Mouse (Mus musculus): ENCODE results near the gene Hoxd3.

The Hoxd3 gene

GRCm38 (mm10) chr2:74679596-74679971, 32.1 kb upstream of the Hoxd3 start:
- no peak for DNase-seq

- DNase-seq: no peak
Measured at GRCm38 (mm10) chr2:74679980-74680379, 31.7 kb upstream of the Hoxd3 start.

DNA sequence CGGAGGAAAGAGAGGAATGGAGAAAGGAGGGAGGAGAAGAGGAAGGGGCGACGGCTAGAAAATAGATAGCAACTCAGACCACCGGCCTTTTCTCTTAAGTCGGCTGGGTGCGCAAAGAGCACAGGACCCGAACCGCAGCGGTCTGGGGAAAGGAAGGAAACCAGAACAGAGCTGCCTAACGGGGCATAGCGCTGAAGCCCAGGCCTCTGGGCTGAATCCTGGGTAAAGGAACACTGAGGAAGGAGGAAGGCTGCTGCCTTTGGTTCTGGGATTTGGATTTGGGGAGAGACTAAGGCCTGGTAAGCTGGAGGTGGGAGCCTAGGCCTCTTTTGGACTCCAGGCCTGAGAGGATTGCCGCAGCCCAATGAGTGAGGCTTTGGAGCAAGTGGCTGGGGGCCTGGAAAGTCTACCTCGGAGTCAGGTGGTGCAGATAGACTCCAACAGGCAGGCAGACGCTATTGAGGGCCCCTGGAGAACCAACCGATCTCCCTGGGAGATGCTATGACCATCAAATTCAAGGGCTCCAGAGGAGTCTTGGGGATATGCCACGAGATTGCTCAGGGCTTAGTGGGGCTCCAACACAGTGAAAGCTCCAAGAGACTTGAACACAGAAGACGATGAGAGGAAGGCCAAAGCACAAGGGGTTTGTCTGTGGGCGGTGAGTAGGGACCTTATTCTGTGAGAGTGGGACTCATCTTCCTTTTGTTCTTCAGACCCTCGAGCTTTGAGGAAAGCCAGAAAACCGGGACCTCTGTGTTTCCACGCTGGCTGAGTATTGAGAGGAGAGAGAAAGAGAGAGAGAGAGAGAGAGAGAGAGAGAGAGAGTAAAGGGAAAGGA, 30.9 kb upstream of the Hoxd3 start:
- DNase-seq: no peak

- peak in 1 of 2 experiments; percentile 36 for DNase-seq
Measured at GRCm38 (mm10) chr2:74681594-74682531, 29.9 kb upstream of the Hoxd3 start.

DNA sequence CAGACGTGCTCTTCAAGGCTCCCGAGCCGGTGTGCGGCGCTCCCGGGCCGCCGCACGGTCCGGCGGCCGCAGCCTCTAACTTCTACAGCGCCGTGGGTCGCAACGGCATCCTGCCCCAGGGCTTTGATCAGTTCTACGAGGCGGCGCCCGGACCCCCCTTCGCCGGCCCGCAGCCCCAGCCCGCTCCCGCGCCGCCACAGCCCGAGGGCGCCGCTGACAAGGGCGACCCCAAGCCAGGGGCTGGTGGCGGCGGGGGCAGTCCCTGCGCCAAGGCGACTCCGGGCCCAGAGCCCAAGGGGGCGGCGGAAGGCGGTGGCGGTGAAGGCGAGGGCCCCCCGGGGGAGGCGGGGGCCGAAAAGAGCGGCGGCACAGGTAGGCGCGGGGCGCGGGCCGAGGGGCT, 28.9 kb upstream of the Hoxd3 start:
- no peak for DNase-seq

GRCm38 (mm10) chr2:74683471-74683951, 28.2 kb upstream of the Hoxd3 start:
- peak in 1 of 2 experiments; percentile 62 for DNase-seq

DNA sequence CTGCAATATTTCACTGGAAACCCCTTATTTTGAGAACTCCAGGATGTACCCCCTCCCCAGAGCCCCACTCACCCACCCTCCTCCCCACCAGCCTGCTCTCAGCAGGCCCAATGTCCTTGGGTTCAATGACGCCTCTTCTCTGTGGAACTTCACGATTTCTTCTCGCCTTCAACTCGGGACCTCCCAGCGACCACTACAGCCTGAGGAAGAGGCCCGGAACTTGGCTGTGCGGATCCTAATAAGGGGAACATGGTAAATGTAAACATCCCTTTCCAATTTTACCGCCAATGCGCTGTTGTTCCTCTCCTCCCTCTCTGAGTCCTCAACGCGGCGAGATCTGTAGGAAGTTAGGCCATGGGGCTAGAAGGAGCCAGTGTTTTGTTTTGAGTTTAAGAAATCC, 27.6 kb upstream of the Hoxd3 start:
- no peak for DNase-seq

DNA sequence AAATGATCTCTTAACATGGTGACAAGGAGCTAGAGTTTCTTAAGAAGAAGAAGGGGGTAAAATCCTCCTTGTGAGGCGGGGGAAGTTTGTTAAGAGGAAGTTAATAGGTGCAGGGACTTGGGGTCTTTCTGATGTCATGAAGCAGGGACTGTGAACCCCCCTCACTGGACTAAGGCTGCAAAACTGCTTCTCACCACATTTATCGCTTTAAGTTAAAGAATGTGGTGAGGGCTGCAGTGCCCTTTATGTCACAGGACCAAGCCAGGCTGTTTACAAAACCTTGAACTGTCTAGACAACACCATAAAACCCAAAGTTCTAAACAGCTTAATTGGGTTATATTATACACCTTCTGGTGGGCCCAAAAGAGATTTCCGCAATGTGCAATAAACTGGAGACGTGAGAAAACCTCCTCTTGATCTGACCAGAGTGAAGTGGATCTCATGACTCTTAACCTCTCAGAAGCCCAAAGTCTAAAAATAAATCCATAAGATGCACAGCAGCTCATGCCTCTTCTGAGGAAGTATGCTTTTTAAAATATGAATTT, 26.6 kb upstream of the Hoxd3 start:
- DNase-seq: no peak

GRCm38 (mm10) chr2:74686301-74686987, 25.3 kb upstream of the Hoxd3 start:
- DNase-seq: peak; percentile 86 to 93

DNA sequence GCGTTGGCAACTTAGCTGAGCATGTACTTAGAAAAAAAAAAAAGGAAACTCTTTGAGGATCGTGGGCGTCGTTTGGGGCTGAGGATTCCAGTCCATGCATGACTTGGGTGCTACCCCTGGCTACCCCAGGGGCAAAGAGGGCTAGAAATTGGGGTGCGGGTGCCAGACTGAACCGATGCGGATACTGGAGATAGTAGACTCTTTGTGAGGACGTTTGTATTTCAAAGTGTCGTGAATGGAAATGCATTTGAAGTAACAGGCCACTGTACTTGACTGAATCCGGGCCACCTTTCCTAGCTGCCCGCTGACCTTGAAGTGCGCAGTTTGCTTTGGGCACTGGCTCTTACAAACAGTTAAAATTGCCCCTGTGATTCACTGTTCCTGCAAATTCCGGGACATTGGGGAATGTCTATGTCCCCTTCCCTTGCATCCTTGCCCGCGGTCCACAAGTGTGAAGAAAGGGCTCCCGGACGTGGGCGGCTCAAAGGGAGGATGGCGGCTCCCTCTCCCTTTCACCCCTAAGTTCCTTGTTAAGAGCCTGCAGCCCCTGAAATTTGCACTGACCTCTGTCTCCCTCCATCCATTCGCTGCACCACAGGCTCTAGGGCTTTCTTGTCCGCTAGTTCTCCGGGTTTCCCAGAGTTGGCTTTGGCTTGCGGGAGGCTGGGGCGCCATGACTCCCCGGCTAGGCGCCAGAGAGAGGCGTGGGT, 24.6 kb upstream of the Hoxd3 start:
- DNase-seq: peak in 1 of 2 experiments; percentile 47

- DNase-seq: peak in 1 of 2 experiments; percentile 48
Measured at GRCm38 (mm10) chr2:74687698-74688555, 23.8 kb upstream of the Hoxd3 start.

DNA sequence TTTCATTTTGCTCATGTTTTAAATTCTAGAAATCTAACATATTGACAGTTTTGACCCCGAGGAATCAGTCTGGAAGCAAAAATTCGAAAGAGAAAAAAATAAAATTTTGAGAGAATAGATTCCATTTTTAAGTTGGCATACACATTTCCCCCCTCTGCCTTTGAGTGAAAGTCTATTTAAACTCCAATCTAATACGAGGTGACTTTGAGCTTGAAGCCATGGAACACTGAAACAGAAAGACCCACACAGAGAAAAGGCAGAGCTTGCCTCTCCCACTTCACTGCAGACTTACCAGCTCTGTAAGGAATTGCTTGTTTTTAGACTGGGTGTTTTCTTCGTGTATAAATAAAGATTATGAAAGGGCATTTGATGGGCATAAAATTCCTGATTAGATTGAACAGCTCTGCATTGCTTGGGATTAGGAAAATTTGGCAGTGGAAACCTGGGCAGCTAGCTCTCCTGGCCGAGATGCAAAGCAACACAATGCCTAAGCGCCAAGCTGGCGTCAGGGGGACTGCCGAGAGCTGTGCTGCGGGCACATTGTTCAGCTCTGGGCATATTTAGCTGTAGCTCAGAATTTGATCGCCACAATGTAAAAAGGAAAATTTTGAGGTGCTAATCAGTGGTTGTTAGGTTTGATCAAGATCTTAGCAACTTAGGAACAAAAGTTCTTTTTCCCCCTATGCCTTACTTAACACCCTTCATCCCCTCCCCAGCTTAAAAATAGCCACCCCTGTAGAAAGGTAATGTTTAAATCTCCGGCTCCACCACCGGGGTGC, 22.7 kb upstream of the Hoxd3 start:
- DNase-seq: peak in 1 of 2 experiments; percentile 53

DNA sequence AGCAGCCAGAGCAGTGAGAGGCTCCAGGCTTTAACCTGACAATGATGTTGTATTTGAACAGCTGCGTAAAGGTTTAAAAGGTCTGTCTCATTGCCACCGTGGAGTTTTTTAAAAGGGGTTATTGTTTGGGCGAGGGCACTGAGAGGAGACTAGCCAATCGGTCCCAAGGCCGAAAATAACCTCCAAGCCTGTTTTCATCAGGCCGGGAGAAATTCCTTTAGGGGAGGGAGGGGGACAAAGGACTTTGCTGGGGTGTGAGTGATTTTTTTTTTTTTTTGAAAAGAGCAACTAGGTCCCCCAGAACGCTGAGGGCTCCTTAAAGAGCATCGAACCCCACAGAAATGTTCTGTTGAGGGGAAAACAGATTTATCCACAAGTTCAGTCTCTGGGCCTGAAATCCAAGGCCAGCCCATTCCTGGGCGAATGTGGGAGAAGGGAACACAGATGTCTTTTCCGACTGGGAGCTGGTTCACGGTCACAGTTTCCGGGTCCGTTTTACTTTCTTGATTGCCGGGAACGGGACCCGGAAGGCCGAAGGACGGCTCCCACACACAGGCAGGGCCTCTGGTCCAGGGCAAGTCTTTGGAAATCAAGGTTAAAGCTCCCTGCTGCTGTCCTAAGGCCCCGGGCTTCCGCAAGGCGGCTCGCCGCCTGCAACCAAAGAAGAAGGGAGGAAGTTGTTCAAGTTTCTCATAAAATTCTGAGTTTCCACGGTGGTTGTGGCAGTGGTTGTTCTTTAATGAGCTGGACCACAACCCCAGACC, 22.0 kb upstream of the Hoxd3 start:
- DNase-seq: peak in 1 of 2 experiments; percentile 63

- no peak for DNase-seq
Measured at GRCm38 (mm10) chr2:74690338-74690716, 21.4 kb upstream of the Hoxd3 start.

DNA sequence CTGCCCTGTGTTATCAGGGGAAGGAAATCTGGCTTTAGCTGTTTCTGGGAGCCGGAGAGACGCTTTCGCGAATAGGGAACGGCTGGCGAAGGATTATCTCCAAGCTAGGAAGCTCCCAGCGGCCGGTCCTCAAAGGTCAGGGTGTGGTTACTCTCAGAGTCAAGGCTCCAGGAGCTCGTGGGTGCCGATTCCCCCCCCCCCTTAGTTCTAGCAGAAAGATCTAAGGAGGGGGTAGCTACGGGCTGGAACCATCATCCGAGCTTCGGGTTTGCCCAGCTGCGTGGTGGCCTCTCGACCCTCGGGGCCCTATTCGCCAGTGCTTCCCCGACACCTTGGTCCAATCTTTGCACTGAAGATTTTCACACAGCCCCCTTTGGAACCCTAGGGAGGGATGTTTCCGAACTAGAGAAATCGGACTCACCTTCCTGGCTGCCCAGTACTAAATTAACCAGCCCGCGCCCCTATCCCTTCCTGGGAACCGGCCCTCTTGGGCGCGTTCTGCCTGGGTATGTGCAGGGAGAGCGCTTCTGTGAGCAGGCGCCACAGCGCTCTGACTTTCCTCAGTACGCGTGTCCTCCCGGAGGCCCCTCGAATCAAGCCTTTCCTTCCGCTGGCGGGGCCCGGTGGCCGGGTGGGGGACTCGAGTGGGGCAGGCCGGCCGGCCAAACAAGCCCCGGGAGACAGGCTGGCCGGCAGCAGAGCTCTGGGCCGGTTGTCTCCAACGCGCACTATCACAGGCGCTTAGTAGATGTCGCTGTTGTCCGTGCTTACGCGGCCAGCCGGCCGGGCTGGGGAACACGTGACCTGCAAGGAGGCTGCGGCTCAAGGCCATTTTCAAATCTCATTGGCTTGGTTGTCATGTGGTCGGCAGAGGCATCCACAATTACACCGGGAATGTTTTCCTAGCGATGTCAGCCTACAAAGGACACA, 20.4 kb upstream of the Hoxd3 start, which contains the start of gene Hoxd10:
TSS of gene Hoxd10 (plus strand) at position 903 of the 930 bp plus-strand sequence.
- DNase-seq: peak; percentile 88 to 96

DNA sequence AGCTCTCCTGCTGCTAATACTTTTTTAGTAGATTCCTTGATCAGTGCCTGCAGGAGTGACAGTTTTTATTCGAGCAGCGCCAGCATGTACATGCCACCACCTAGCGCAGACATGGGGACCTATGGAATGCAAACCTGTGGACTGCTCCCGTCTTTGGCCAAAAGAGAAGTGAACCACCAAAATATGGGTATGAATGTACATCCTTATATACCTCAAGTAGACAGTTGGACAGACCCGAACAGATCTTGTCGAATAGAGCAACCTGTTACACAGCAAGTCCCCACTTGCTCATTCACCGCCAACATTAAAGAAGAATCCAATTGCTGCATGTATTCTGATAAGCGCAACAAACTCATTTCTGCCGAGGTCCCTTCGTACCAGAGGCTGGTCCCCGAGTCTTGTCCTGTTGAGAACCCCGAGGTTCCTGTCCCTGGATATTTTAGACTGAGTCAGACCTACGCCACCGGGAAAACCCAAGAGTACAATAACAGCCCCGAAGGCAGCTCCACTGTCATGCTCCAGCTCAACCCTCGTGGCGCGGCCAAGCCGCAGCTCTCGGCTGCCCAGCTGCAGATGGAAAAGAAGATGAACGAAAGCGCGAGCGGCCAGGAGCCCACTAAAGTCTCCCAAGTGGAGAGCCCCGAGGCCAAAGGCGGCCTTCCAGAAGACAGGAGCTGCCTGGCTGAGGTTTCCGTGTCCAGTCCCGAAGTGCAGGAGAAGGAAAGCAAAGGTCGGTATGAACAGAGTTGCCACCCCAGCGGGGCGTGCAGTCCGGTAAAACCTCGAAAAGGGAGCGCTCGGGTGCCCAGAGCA, 19.5 kb upstream of the Hoxd3 start:
- DNase-seq: peak in 1 of 2 experiments; percentile 54

DNA sequence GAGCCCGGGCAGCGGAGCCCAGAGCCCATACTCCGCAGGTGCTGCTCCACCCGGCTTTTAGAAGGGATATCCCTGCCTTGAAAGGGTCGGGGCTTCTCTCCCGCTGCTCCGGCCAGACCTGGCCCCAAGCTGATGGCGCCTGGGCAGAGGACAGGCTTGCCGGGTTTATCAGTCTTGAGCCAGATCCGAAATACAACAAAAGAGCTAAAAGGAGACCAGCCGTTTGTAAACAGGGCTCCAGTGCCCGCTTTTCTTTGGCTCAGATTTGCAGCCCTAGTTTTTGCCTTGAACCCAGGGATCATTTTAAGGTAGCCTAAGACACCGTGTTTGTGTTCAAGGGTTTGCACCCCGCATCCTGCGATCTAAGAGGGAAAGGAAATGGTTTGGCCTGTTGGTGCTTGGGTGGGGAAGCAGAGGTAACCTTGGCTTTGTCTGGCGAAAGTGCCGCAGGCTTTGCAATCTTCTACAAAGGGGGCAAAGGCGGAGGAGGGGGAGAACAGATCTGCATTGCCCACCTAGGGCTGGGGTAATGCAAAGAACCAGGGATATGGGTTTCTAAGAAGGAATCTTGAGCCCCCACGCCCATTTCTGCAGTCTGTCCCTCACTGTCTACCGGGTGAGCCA, 18.8 kb upstream of the Hoxd3 start:
- DNase-seq: no peak
